Mouse (Mus musculus) embryonic facial prominence, embryonic 12.5 days (tissue): Measurements from ENCODE around the gene Trip12. TPM values are rescaled to one million over a fixed set of nuclear protein-coding genes. Genes with fewer than 3 reads are reported as not detected.

Experiments
- ATAC-seq: fragments of 200-750 bp; cut with Nextera tagmentation; 2 replicates; pipeline ENCODE4 v1.8.0; 2017; ENCODE audit not compliant: insufficient number of reproducible peaks, insufficient read depth, low FRiP score, low TSS enrichment
- H3K27ac ChIP-seq: fragments of 300-500 bp; sonication (generic); 2 replicates; pipeline ENCODE4 v1.5.1; 2016; ENCODE audit warnings: mild to moderate bottlenecking
- H3K27me3 ChIP-seq: fragments of 300-500 bp; sonication (generic); 2 replicates; pipeline ENCODE4 v1.6.1; 2016; ENCODE audit warnings: mild to moderate bottlenecking, moderate library complexity
- H3K36me3 ChIP-seq: fragments of 300-500 bp; sonication (generic); 2 replicates; pipeline ENCODE4 v1.6.1; 2016; ENCODE audit warnings: mild to moderate bottlenecking
- H3K4me1 ChIP-seq: fragments of 300-500 bp; sonication (generic); 2 replicates; pipeline ENCODE4 v1.6.1; 2016
- H3K4me2 ChIP-seq: fragments of 300-500 bp; sonication (generic); replicated peaks from 2 replicates; pipeline ENCODE4 v1.6.1; 2016; ENCODE audit warnings: mild to moderate bottlenecking, moderate library complexity
- H3K4me3 ChIP-seq: fragments of 300-500 bp; sonication (generic); 2 replicates; pipeline ENCODE4 v1.5.1; 2016; ENCODE audit warnings: mild to moderate bottlenecking
- H3K9ac ChIP-seq: fragments of 300-500 bp; sonication (generic); 2 replicates; pipeline ENCODE4 v1.6.1; 2016; ENCODE audit warnings: mild to moderate bottlenecking, moderate library complexity
- H3K9me3 ChIP-seq: fragments of 300-500 bp; sonication (generic); 2 replicates; pipeline ENCODE4 v1.6.1; 2016; ENCODE audit warnings: mild to moderate bottlenecking, moderate library complexity
- WGBS: fragments of 180-500 bp; shearing (Covaris S2); methylation state at CpG from one replicate; pipeline ENCODE4 v1.1.7; 2016; 5-methylcytosine and 5-hydroxymethylcytosine counted together
- polyA plus RNA-seq: library from polyadenylated mRNA; unstranded; fragments of >200 nt; fragmentation: Nextera tagmentation; extraction: Ambion mirVana; gene quantifications from 2 replicates; pipeline ENCODE4 v1.2.1, GENCODE M21; 2016

Gene Trip12
- polyA plus RNA-seq = 83.1 and 85.8 TPM in 2 replicates

GRCm38 (mm10) chr1:84840018-84840664, at the start of gene Trip12:
TSS of gene Trip12 (minus strand) at chr1:84840516.
- Histone ChIP-seq H3K9me3 (no peaks in the 10 kb centered on the region), H3K36me3 (no peaks in the 10 kb centered on the region), H3K4me1 (peaks cover 3% of the 10 kb centered on the region), H3K9ac (peak within 1 kb of the TSS; percentile 96), H3K27ac (peak within 1 kb of the TSS; percentile 97), H3K27me3 (no peaks in the 10 kb centered on the region), H3K4me2 (peak within 1 kb of the TSS; percentile 74), H3K4me3 (peak within 1 kb of the TSS; percentile 93)
- ATAC-seq = peak; percentile 3; the same call in 1 of the 2 replicates
- WGBS = under 1% methylated on average over 38 of the region's 39 CpGs

GRCm38 (mm10) chr1:84890005-84890393, 49.7 kb upstream of the Trip12 start:
- Histone ChIP-seq H3K36me3 (no peaks in the 10 kb centered on the region), H3K9me3 (no peaks in the 10 kb centered on the region; the same call in 1 of the 2 replicates), H3K9ac (no peak overlapping the region), H3K4me3 (no peak overlapping the region), H3K27ac (no peak overlapping the region), H3K4me2 (no peak overlapping the region; the same call in 1 of the 2 replicates), H3K27me3 (no peaks in the 10 kb centered on the region), H3K4me1 (no peaks in the 10 kb centered on the region)
- ATAC-seq = no peak
- 18% methylated on average over 7 of the region's 7 CpGs for WGBS

GRCm38 (mm10) chr1:84889330-84890004, 49.2 kb upstream of the Trip12 start:
- no peak overlapping the region for H3K4me3 ChIP-seq
- WGBS = 56% methylated on average over 8 of the region's 8 CpGs
- no peaks in the 10 kb centered on the region for H3K27me3 ChIP-seq
- no peaks in the 10 kb centered on the region; the same call in 1 of the 2 replicates for H3K9me3 ChIP-seq
- ATAC-seq = no peak
- no peak overlapping the region for H3K9ac ChIP-seq
- H3K4me1 ChIP-seq = no peaks in the 10 kb centered on the region
- H3K27ac ChIP-seq = no peak overlapping the region
- H3K36me3 ChIP-seq = no peaks in the 10 kb centered on the region
- H3K4me2 ChIP-seq = no peak overlapping the region; the same call in 1 of the 2 replicates

GRCm38 (mm10) chr1:84885921-84886320, 45.6 kb upstream of the Trip12 start:
- H3K27me3 ChIP-seq = no peaks in the 10 kb centered on the region
- no peak overlapping the region for H3K4me3 ChIP-seq
- no peak overlapping the region for H3K27ac ChIP-seq
- H3K4me1 ChIP-seq = no peaks in the 10 kb centered on the region
- no peaks in the 10 kb centered on the region; the same call in 1 of the 2 replicates for H3K9me3 ChIP-seq
- no peaks in the 10 kb centered on the region for H3K36me3 ChIP-seq
- H3K4me2 ChIP-seq = no peak overlapping the region
- WGBS = 84% methylated on average over 6 of the region's 6 CpGs
- no peak overlapping the region for H3K9ac ChIP-seq
- no peak for ATAC-seq

- no peak overlapping the region for H3K4me3 ChIP-seq
- 80% methylated on average over 3 of the region's 3 CpGs for WGBS
- H3K9ac ChIP-seq = no peak overlapping the region
- no peaks in the 10 kb centered on the region for H3K27me3 ChIP-seq
- ATAC-seq = no peak
- no peaks in the 10 kb centered on the region; the same call in 1 of the 2 replicates for H3K9me3 ChIP-seq
- H3K27ac ChIP-seq = no peak overlapping the region
- no peaks in the 10 kb centered on the region for H3K36me3 ChIP-seq
- no peaks in the 10 kb centered on the region for H3K4me1 ChIP-seq
- H3K4me2 ChIP-seq = no peak overlapping the region
These were observed 44.9 kb upstream of the Trip12 start for GRCm38 (mm10) chr1:84885174-84885573.

GRCm38 (mm10) chr1:84883889-84884288, 43.6 kb upstream of the Trip12 start:
- ATAC-seq = no peak
- no peaks in the 10 kb centered on the region for H3K4me1 ChIP-seq
- no peak overlapping the region for H3K27ac ChIP-seq
- H3K36me3 ChIP-seq = no peaks in the 10 kb centered on the region
- no peak overlapping the region for H3K4me3 ChIP-seq
- no peak overlapping the region for H3K4me2 ChIP-seq
- H3K27me3 ChIP-seq = no peaks in the 10 kb centered on the region
- no peaks in the 10 kb centered on the region; the same call in 1 of the 2 replicates for H3K9me3 ChIP-seq
- no peak overlapping the region for H3K9ac ChIP-seq
- 71% methylated on average over 4 of the region's 4 CpGs for WGBS

- H3K36me3 ChIP-seq = no peaks in the 10 kb centered on the region
- WGBS = 90% methylated on average over 4 of the region's 4 CpGs
- no peak overlapping the region for H3K4me2 ChIP-seq
- no peak overlapping the region for H3K9ac ChIP-seq
- H3K4me1 ChIP-seq = no peaks in the 10 kb centered on the region
- ATAC-seq = no peak
- no peaks in the 10 kb centered on the region; the same call in 1 of the 2 replicates for H3K9me3 ChIP-seq
- no peaks in the 10 kb centered on the region for H3K27me3 ChIP-seq
- no peak overlapping the region for H3K4me3 ChIP-seq
- H3K27ac ChIP-seq = no peak overlapping the region
These were observed 42.6 kb upstream of the Trip12 start for GRCm38 (mm10) chr1:84882937-84883336.

- 35% methylated on average over 2 of the region's 2 CpGs for WGBS
- H3K27ac ChIP-seq = no peak overlapping the region
- no peaks in the 10 kb centered on the region for H3K27me3 ChIP-seq
- H3K4me1 ChIP-seq = no peaks in the 10 kb centered on the region
- H3K9ac ChIP-seq = no peak overlapping the region
- no peak overlapping the region for H3K4me3 ChIP-seq
- ATAC-seq = no peak
- no peak overlapping the region for H3K4me2 ChIP-seq
- no peaks in the 10 kb centered on the region; the same call in 1 of the 2 replicates for H3K9me3 ChIP-seq
- no peaks in the 10 kb centered on the region for H3K36me3 ChIP-seq
These were observed 41.8 kb upstream of the Trip12 start for GRCm38 (mm10) chr1:84882066-84882532.

- ATAC-seq = no peak; the same call in 1 of the 2 replicates
- Histone ChIP-seq H3K4me2 (no peak overlapping the region), H3K36me3 (no peaks in the 10 kb centered on the region), H3K4me3 (no peak overlapping the region), H3K27me3 (no peaks in the 10 kb centered on the region), H3K9me3 (no peaks in the 10 kb centered on the region; the same call in 1 of the 2 replicates), H3K27ac (no peak overlapping the region), H3K4me1 (no peaks in the 10 kb centered on the region), H3K9ac (no peak overlapping the region)
- WGBS = 65% methylated on average over 11 of the region's 11 CpGs
These were observed 41.1 kb upstream of the Trip12 start for GRCm38 (mm10) chr1:84881248-84882065.

- H3K27ac ChIP-seq = no peak overlapping the region
- no peak overlapping the region for H3K9ac ChIP-seq
- no peaks in the 10 kb centered on the region for H3K4me1 ChIP-seq
- H3K4me2 ChIP-seq = no peak overlapping the region
- no peak overlapping the region for H3K4me3 ChIP-seq
- H3K36me3 ChIP-seq = no peaks in the 10 kb centered on the region
- no peaks in the 10 kb centered on the region for H3K27me3 ChIP-seq
- ATAC-seq = no peak
- 91% methylated on average over 8 of the region's 8 CpGs for WGBS
- no peaks in the 10 kb centered on the region for H3K9me3 ChIP-seq
These were observed 39.3 kb upstream of the Trip12 start for GRCm38 (mm10) chr1:84879571-84880120.

GRCm38 (mm10) chr1:84877590-84877989, 37.3 kb upstream of the Trip12 start:
- no peak overlapping the region for H3K4me2 ChIP-seq
- WGBS = 79% methylated on average over 2 of the region's 2 CpGs
- H3K9me3 ChIP-seq = no peaks in the 10 kb centered on the region
- no peaks in the 10 kb centered on the region for H3K36me3 ChIP-seq
- H3K9ac ChIP-seq = no peak overlapping the region
- ATAC-seq = no peak
- no peak overlapping the region for H3K4me3 ChIP-seq
- H3K27ac ChIP-seq = no peak overlapping the region
- no peaks in the 10 kb centered on the region for H3K27me3 ChIP-seq
- no peaks in the 10 kb centered on the region for H3K4me1 ChIP-seq
